Mouse (Mus musculus): ENCODE measurements around the gene Grn.

The Grn gene

GRCm38 (mm10) chr11:102443740-102444139 lies 13.6 kb downstream of the Grn start:
- no peak for DNase-seq (ENCODE audit: low read depth)

- DNase-seq (ENCODE audit: low read depth), result no peak
Measured at GRCm38 (mm10) chr11:102444321-102444720, 14.2 kb downstream of the Grn start.

GRCm38 (mm10) chr11:102444781-102445180 lies 14.7 kb downstream of the Grn start:
- no peak for DNase-seq (ENCODE audit: low read depth)

GRCm38 (mm10) chr11:102445264-102445890 lies 15.3 kb downstream of the Grn start:
- no peak for DNase-seq (ENCODE audit: low read depth)

GRCm38 (mm10) chr11:102445891-102446361 lies 15.8 kb downstream of the Grn start:
- DNase-seq (ENCODE audit: low read depth), result no peak

GRCm38 (mm10) chr11:102446581-102447461 lies 16.7 kb downstream of the Grn start:
- peak; percentile 40 for DNase-seq (ENCODE audit: low read depth)

GRCm38 (mm10) chr11:102447497-102447896 lies 17.4 kb downstream of the Grn start, which contains the start of gene Fam171a2:
Gene Fam171a2, minus strand, starts transcription at chr11:102447682.
- peak; percentile 79 for DNase-seq (ENCODE audit: low read depth)

GRCm38 (mm10) chr11:102448327-102448726 lies 18.2 kb downstream of the Grn start:
- DNase-seq (ENCODE audit: low read depth), result peak; percentile 13

GRCm38 (mm10) chr11:102449043-102450008 lies 19.2 kb downstream of the Grn start:
- no peak for DNase-seq (ENCODE audit: low read depth)

GRCm38 (mm10) chr11:102453131-102453530 lies 23.0 kb downstream of the Grn start:
- DNase-seq (ENCODE audit: low read depth), result no peak

GRCm38 (mm10) chr11:102455740-102456396 lies 25.8 kb downstream of the Grn start:
- peak; percentile 48 for DNase-seq (ENCODE audit: low read depth)

- DNase-seq (ENCODE audit: low read depth), result no peak
Measured at GRCm38 (mm10) chr11:102460541-102460940, 30.4 kb downstream of the Grn start.

- no peak for DNase-seq (ENCODE audit: low read depth)
Measured at GRCm38 (mm10) chr11:102461764-102462163, 31.6 kb downstream of the Grn start.

- DNase-seq (ENCODE audit: low read depth), result no peak
Measured at GRCm38 (mm10) chr11:102464901-102465300, 34.8 kb downstream of the Grn start.

GRCm38 (mm10) chr11:102465713-102466436 lies 35.8 kb downstream of the Grn start:
- no peak for DNase-seq (ENCODE audit: low read depth)

- DNase-seq (ENCODE audit: low read depth), result peak; percentile 90
Measured at GRCm38 (mm10) chr11:102467041-102467631, 37.0 kb downstream of the Grn start.

GRCm38 (mm10) chr11:102469648-102470357 lies 39.7 kb downstream of the Grn start, which contains the start of gene Itga2b:
Gene Itga2b, minus strand, starts transcription at chr11:102470122.
- DNase-seq (ENCODE audit: low read depth), result no peak

GRCm38 (mm10) chr11:102475027-102475426 lies 44.9 kb downstream of the Grn start:
- DNase-seq (ENCODE audit: low read depth), result no peak

- no peak for DNase-seq (ENCODE audit: low read depth)
Measured at GRCm38 (mm10) chr11:102478671-102479070, 48.6 kb downstream of the Grn start.

- no peak for DNase-seq (ENCODE audit: low read depth)
Measured at GRCm38 (mm10) chr11:102479581-102479980, 49.5 kb downstream of the Grn start.
